ENCODE assay signal across 19 mouse cellular contexts in genomic region chr7:19321464-19321863, GRCm38 (mm10). TPM values are rescaled to one million over a fixed set of nuclear protein-coding genes. Genes with fewer than 3 reads are reported as not detected.
A peak's percentile ranks its signal among the peaks of the same experiment; 100 is the strongest.
DNase-seq lines count a peak whose midpoint lies in the region; ATAC-seq and TF ChIP-seq lines count a peak whose summit lies in the region.
"Had no signal": no experiment of that assay in that cellular context is flagged by ENCODE, and none has a peak within 500 bp of the region (broad histone marks: within the 10 kb centered on the region; RNA-seq: fewer than 3 reads in every experiment).

No protein-coding gene starts in this region.

- TF ChIP-seq CTCF in left cerebral cortex, adult 2 months (IDR thresholded peaks at IDR 0.05): no peak

- no peak overlapping the region for H3K4me3 ChIP-seq in left cerebral cortex, adult 2 months
- H3K4me3 ChIP-seq: heart, embryonic 12.5 days; limb, embryonic 13.5 days; neural tube, embryonic 13.5 days had no signal

- intact Hi-C loops in left cerebral cortex, adult 2 months (cut with DNase I): no loop called here

- H3K27ac ChIP-seq in left cerebral cortex, adult 2 months: peak overlapping the region; percentile 32; the same call in 1 of the 2 replicates
- H3K27ac ChIP-seq: hindbrain, postnatal 0 days; limb, embryonic 13.5 days; neural tube, embryonic 13.5 days had no signal

- ATAC-seq in megakaryocyte, adult 5-6 weeks (ENCODE audit: poor library complexity, severe bottlenecking): peak; percentile 45
- ATAC-seq: hindbrain, postnatal 0 days had no signal

- DNase-seq in left cerebral cortex, adult 2 months (ENCODE audit: extremely low spot score in 1 of 2, low spot score in 2 of 2): no peak
- no peak for DNase-seq in left cerebral cortex, adult 8-10 months (ENCODE audit: low spot score in 2 of 2)
- DNase-seq in spleen, postnatal 36 days (ENCODE audit: low spot score in 2 of 2): peak; percentile 69 to 74
- no peak for DNase-seq in spleen, postnatal 14 days (ENCODE audit: low spot score in 2 of 2)
- DNase-seq in neural tube, embryonic 10.5 days (ENCODE audit: extremely low spot score, low spot score): no peak
- DNase-seq in ovary, postnatal 10 days (ENCODE audit: low spot score): no peak
- DNase-seq in kidney, postnatal 36 days: no peak
- DNase-seq: adrenal gland, postnatal 25 days; cerebellum, adult 9-10 months; gastrocnemius, postnatal 10 days; heart, postnatal 36 days; midbrain, embryonic 14.5 days; retina, postnatal 1 day; thymus, postnatal 4 days had no signal

RNA-seq across cellular contexts. Expression of gene Fosb, which starts 11.6 kb away (rescaled TPM):
- total RNA-seq in left cerebral cortex, adult 2 months (2021): 10 to 100 TPM; 27.0 to 59.5 TPM
- 10 to 100 TPM; 11.1 to 15.1 (median 13.8) TPM for total RNA-seq in left cerebral cortex, adult 8-10 months (2022)
- total RNA-seq in megakaryocyte, adult 5-6 weeks (2015): 24.0 and 25.4 TPM in 2 replicates
- total RNA-seq in megakaryocyte, adult 5-6 weeks (2017): 26.9 and 30.4 TPM in 2 replicates

RNA-seq across cellular contexts. Expression of gene Ercc1, which starts 23.1 kb away (rescaled TPM):
- 10 to 100 TPM; 48.9 to 51.8 TPM for total RNA-seq in left cerebral cortex, adult 2 months (2021)
- 10 to 100 TPM; 34.9 to 42.8 (median 38.6) TPM for total RNA-seq in left cerebral cortex, adult 8-10 months (2022)
- total RNA-seq in megakaryocyte, adult 5-6 weeks (2015): 18.9 and 26.4 TPM in 2 replicates
- 17.5 and 21.4 TPM in 2 replicates for total RNA-seq in megakaryocyte, adult 5-6 weeks (2017)

RNA-seq across cellular contexts. Expression of gene Cd3eap, which starts 37.8 kb away (rescaled TPM):
- 10 to 100 TPM; 17.0 to 17.8 TPM for total RNA-seq in left cerebral cortex, adult 2 months (2021)
- total RNA-seq in left cerebral cortex, adult 8-10 months (2022): 10 to 100 TPM; 16.3 to 20.4 (median 17.4) TPM
- total RNA-seq in megakaryocyte, adult 5-6 weeks (2015): 3.4 TPM in 2 replicates
- 9.0 and 11.5 TPM in 2 replicates for total RNA-seq in megakaryocyte, adult 5-6 weeks (2017)

RNA-seq across cellular contexts. Expression of gene Ppp1r13l, which starts 38.1 kb away (rescaled TPM):
- total RNA-seq in left cerebral cortex, adult 2 months (2021): 1 to 10 TPM; 7.7 to 7.8 TPM
- total RNA-seq in left cerebral cortex, adult 8-10 months (2022): 1 to 10 TPM; 3.9 to 7.7 (median 5.9) TPM
- total RNA-seq in megakaryocyte, adult 5-6 weeks (2015): 4.1 and 4.2 TPM in 2 replicates
- total RNA-seq in megakaryocyte, adult 5-6 weeks (2017): 0.45 TPM in 1 of 2 replicates, not detected in the other

RNA-seq across cellular contexts. Expression of gene Rtn2, which starts 39.0 kb away (rescaled TPM):
- 100 to 1,000 TPM; 110 to 122 TPM for total RNA-seq in left cerebral cortex, adult 2 months (2021)
- 100 to 1,000 TPM; 108 to 133 (median 114) TPM for total RNA-seq in left cerebral cortex, adult 8-10 months (2022)
- 0.48 TPM in 1 of 2 replicates, not detected in the other for total RNA-seq in megakaryocyte, adult 5-6 weeks (2015)
- not detected in 2 replicates for total RNA-seq in megakaryocyte, adult 5-6 weeks (2017)

Comparison
In these comparisons a context has a peak if more than half of its experiments do, and no peak if none do; other contexts are left out.
1. DNase-seq: peak in spleen, postnatal 36 days (2 of 2); none in left cerebral cortex, adult 2 months (0 of 2), left cerebral cortex, adult 8-10 months (0 of 2), spleen, postnatal 14 days (0 of 2), neural tube, embryonic 10.5 days (single experiment), ovary, postnatal 10 days (single experiment) and kidney, postnatal 36 days (0 of 2).